Mouse (Mus musculus) testis, adult 2 months (tissue): Measurements from ENCODE around the gene Rbfox1.

Experiments used
- CTCF ChIP-seq: fragments of 200-500 bp; IDR thresholded peaks from 2 replicates; pipeline ENCODE4 v1.5.1; 2012; ENCODE audit warnings: low read depth, mild to moderate bottlenecking, inconsistent platforms, low read length, moderate library complexity; ENCODE audit not compliant: control insufficient read depth, insufficient read depth, insufficient replicate concordance
- POLR2A ChIP-seq: fragments of 200-500 bp; IDR thresholded peaks from 2 replicates; pipeline ENCODE4 v1.6.1; 2012; ENCODE audit warnings: low read depth, mild to moderate bottlenecking, inconsistent platforms, low read length, moderate library complexity; ENCODE audit not compliant: control insufficient read depth

- TF ChIP-seq POLR2A (no peak), CTCF (no peak)
Measured at GRCm38 (mm10) chr16:6992251-6992650, 1107.1 kb downstream of the Rbfox1 start.
